22 mouse cellular contexts compared by ENCODE assay signal in genomic region chr1:43152626-43153025, GRCm38 (mm10). TPM values are rescaled to one million over a fixed set of nuclear protein-coding genes. Genes with fewer than 3 reads are reported as not detected.
DNase-seq lines count a peak whose midpoint lies in the region; ATAC-seq lines count a peak whose summit lies in the region.
"Had no signal": no experiment of that assay in that cellular context is flagged by ENCODE, and none has a peak within 500 bp of the region (broad histone marks: within the 10 kb centered on the region; RNA-seq: fewer than 3 reads in every experiment).

No protein-coding gene starts in this region.

- no peak for DNase-seq in heart, postnatal 10 days
- no peak for DNase-seq in lung, postnatal 4 days
- DNase-seq: adrenal gland, adult 2 months; cerebellum, adult 11 months; cerebellum, adult 9-11 months; gastrocnemius, postnatal 10 days; heart, postnatal 14 days; kidney, adult 11 months; left cerebral cortex, postnatal 4 days; liver; lung, postnatal 10 days; right cerebral cortex, postnatal 14 days; thymus, adult 2 months had no signal

- ATAC-seq in heart, embryonic 13.5 days (ENCODE audit: extremely low read depth, insufficient number of reproducible peaks, low FRiP score, low TSS enrichment), result no peak
- 0 out of 2 replicates have a peak, but pooled peaks have one; percentile 34 for ATAC-seq in lung, embryonic 16.5 days (ENCODE audit: low read depth)
- peak; percentile 93 for ATAC-seq in stomach, embryonic 14.5 days (ENCODE audit: insufficient number of reproducible peaks, insufficient read depth, low FRiP score, low read depth)
- no peak for ATAC-seq in frontal cortex, adult (ENCODE audit: low TSS enrichment)
- no peak for ATAC-seq in midbrain, embryonic 16.5 days
- ATAC-seq: forebrain, embryonic 15.5 days had no signal

- H3K27me3 ChIP-seq in heart, embryonic 13.5 days (replicated peaks), result no peaks in the 10 kb centered on the region
- H3K27me3 ChIP-seq in lung, embryonic 16.5 days (ENCODE audit: control insufficient read depth, insufficient read depth, low read depth, low read length), result no peaks in the 10 kb centered on the region
- H3K27me3 ChIP-seq in stomach, embryonic 14.5 days (ENCODE audit: control insufficient read depth, insufficient read depth, low read length), result no peaks in the 10 kb centered on the region
- H3K27me3 ChIP-seq in midbrain, embryonic 16.5 days (ENCODE audit: control insufficient read depth, insufficient read depth, low read depth, low read length), result no peaks in the 10 kb centered on the region
- H3K27me3 ChIP-seq: embryonic facial prominence, embryonic 15.5 days; forebrain, embryonic 15.5 days; hindbrain, embryonic 15.5 days; midbrain, embryonic 12.5 days had no signal

- H3K4me1 ChIP-seq in heart, embryonic 13.5 days, result peaks cover 92% of the 10 kb centered on the region
- H3K4me1 ChIP-seq in lung, embryonic 16.5 days (replicated peaks; ENCODE audit: control insufficient read depth, insufficient read depth, low read length), result no peaks in the 10 kb centered on the region
- peaks cover 29% of the 10 kb centered on the region; the same call in 1 of the 2 replicates for H3K4me1 ChIP-seq in stomach, embryonic 14.5 days (ENCODE audit: control insufficient read depth, insufficient read depth, low read length)
- no peaks in the 10 kb centered on the region for H3K4me1 ChIP-seq in midbrain, embryonic 16.5 days (ENCODE audit: control insufficient read depth, insufficient read depth, low read length)
- H3K4me1 ChIP-seq: embryonic facial prominence, embryonic 15.5 days; forebrain, embryonic 15.5 days; hindbrain, embryonic 15.5 days; midbrain, embryonic 12.5 days had no signal

- H3K9me3 ChIP-seq in heart, embryonic 13.5 days, result 0 out of 2 replicates have a peak, but pooled peaks cover 3% of the 10 kb centered on the region
- H3K9me3 ChIP-seq in lung, embryonic 16.5 days (ENCODE audit: control insufficient read depth, low read length), result no peaks in the 10 kb centered on the region
- no peaks in the 10 kb centered on the region for H3K9me3 ChIP-seq in stomach, embryonic 14.5 days (ENCODE audit: control insufficient read depth, low read depth, low read length)
- no peaks in the 10 kb centered on the region for H3K9me3 ChIP-seq in midbrain, embryonic 16.5 days (replicated peaks; ENCODE audit: control insufficient read depth, low read length, poor library complexity, severe bottlenecking)
- H3K9me3 ChIP-seq: embryonic facial prominence, embryonic 15.5 days; forebrain, embryonic 15.5 days; hindbrain, embryonic 15.5 days; midbrain, embryonic 12.5 days had no signal

- peak overlapping the region; percentile 73; the same call in 1 of the 2 replicates for H3K27ac ChIP-seq in heart, embryonic 13.5 days (replicated peaks)
- H3K27ac ChIP-seq in lung, embryonic 16.5 days (ENCODE audit: low read length), result no peak overlapping the region
- peak overlapping the region; percentile 74; the same call in 1 of the 2 replicates for H3K27ac ChIP-seq in stomach, embryonic 14.5 days (ENCODE audit: low read length)
- no peak overlapping the region for H3K27ac ChIP-seq in midbrain, embryonic 16.5 days (ENCODE audit: low read length)
- H3K27ac ChIP-seq: embryonic facial prominence, embryonic 15.5 days; forebrain, embryonic 15.5 days; hindbrain, embryonic 15.5 days; midbrain, embryonic 12.5 days had no signal

- intact Hi-C loops in heart, postnatal 10 days (cut with DNase I), result no loop called here

- H3K9ac ChIP-seq in heart, embryonic 13.5 days, result no peak overlapping the region
- no peak overlapping the region for H3K9ac ChIP-seq in lung, embryonic 16.5 days (ENCODE audit: low read length)
- no peak overlapping the region for H3K9ac ChIP-seq in stomach, embryonic 14.5 days (replicated peaks; ENCODE audit: low read depth, low read length)
- no peak overlapping the region for H3K9ac ChIP-seq in midbrain, embryonic 16.5 days (ENCODE audit: low read depth, low read length)
- H3K9ac ChIP-seq: embryonic facial prominence, embryonic 15.5 days; forebrain, embryonic 15.5 days; hindbrain, embryonic 15.5 days; midbrain, embryonic 12.5 days had no signal

- no peak overlapping the region for H3K4me2 ChIP-seq in heart, embryonic 13.5 days
- no peak overlapping the region for H3K4me2 ChIP-seq in lung, embryonic 16.5 days (ENCODE audit: low read depth, low read length)
- no peak overlapping the region for H3K4me2 ChIP-seq in stomach, embryonic 14.5 days (replicated peaks; ENCODE audit: low read depth, low read length)
- H3K4me2 ChIP-seq in midbrain, embryonic 16.5 days (ENCODE audit: low read length), result no peak overlapping the region
- H3K4me2 ChIP-seq: embryonic facial prominence, embryonic 15.5 days; forebrain, embryonic 15.5 days; hindbrain, embryonic 15.5 days; midbrain, embryonic 12.5 days had no signal

- no peak overlapping the region for H3K4me3 ChIP-seq in heart, embryonic 13.5 days
- no peak overlapping the region for H3K4me3 ChIP-seq in lung, embryonic 16.5 days (ENCODE audit: low read length)
- no peak overlapping the region for H3K4me3 ChIP-seq in stomach, embryonic 14.5 days (ENCODE audit: low read depth, low read length)
- no peak overlapping the region for H3K4me3 ChIP-seq in midbrain, embryonic 16.5 days (ENCODE audit: low read depth, low read length)
- H3K4me3 ChIP-seq: embryonic facial prominence, embryonic 15.5 days; forebrain, embryonic 15.5 days; hindbrain, embryonic 15.5 days; midbrain, embryonic 12.5 days had no signal

- WGBS in heart, embryonic 13.5 days, result 49% methylated on average over 4 of the region's 4 CpGs
- 50% methylated on average over 4 of the region's 4 CpGs for WGBS in lung, embryonic 16.5 days
- WGBS in stomach, embryonic 14.5 days, result 67% methylated on average over 4 of the region's 4 CpGs
- 91% methylated on average over 4 of the region's 4 CpGs for WGBS in midbrain, embryonic 16.5 days

- peaks cover 71% of the 10 kb centered on the region for H3K36me3 ChIP-seq in heart, embryonic 13.5 days
- no peaks in the 10 kb centered on the region for H3K36me3 ChIP-seq in lung, embryonic 16.5 days (ENCODE audit: control insufficient read depth, insufficient read depth, low read length)
- peaks cover 18% of the 10 kb centered on the region; the same call in 1 of the 2 replicates for H3K36me3 ChIP-seq in stomach, embryonic 14.5 days (ENCODE audit: control insufficient read depth, insufficient read depth, low read length)
- peaks cover 2% of the 10 kb centered on the region; the same call in 1 of the 2 replicates for H3K36me3 ChIP-seq in midbrain, embryonic 16.5 days (ENCODE audit: control insufficient read depth, insufficient read depth, low read length)
- H3K36me3 ChIP-seq: embryonic facial prominence, embryonic 15.5 days; forebrain, embryonic 15.5 days; hindbrain, embryonic 15.5 days; midbrain, embryonic 12.5 days had no signal

RNA-seq across cellular contexts. Expression of gene Fhl2, which starts 44.2 kb away (rescaled TPM):
- 228 and 259 TPM in 2 replicates for polyA plus RNA-seq in heart, embryonic 13.5 days (2015; fragmentation: Nextera tagmentation; extraction: Ambion mirVana)
- total RNA-seq in heart, postnatal 10 days (2021), result 1,000 to 10,000 TPM; 1,415 to 1,605 TPM
- polyA plus RNA-seq in lung, embryonic 16.5 days (2015; fragmentation: Nextera tagmentation; extraction: Ambion mirVana), result 29.7 and 31.2 TPM in 2 replicates
- polyA plus RNA-seq in stomach, embryonic 14.5 days (2014; fragmentation: Nextera tagmentation; extraction: Ambion mirVana), result 97.4 and 105 TPM in 2 replicates
- 22.3 and 26.2 TPM in 2 replicates for polyA plus RNA-seq in midbrain, embryonic 16.5 days (2015; fragmentation: Nextera tagmentation; extraction: Ambion mirVana)

RNA-seq across cellular contexts. Expression of gene AI597479, which starts 54.1 kb away (rescaled TPM):
- polyA plus RNA-seq in heart, embryonic 13.5 days (2015; fragmentation: Nextera tagmentation; extraction: Ambion mirVana), result 20.4 and 21.7 TPM in 2 replicates
- total RNA-seq in heart, postnatal 10 days (2021), result 10 to 100 TPM; 13.0 to 15.3 TPM
- 29.5 and 32.6 TPM in 2 replicates for polyA plus RNA-seq in lung, embryonic 16.5 days (2015; fragmentation: Nextera tagmentation; extraction: Ambion mirVana)
- polyA plus RNA-seq in stomach, embryonic 14.5 days (2014; fragmentation: Nextera tagmentation; extraction: Ambion mirVana), result 26.8 and 28.5 TPM in 2 replicates
- 57.5 and 59.9 TPM in 2 replicates for polyA plus RNA-seq in midbrain, embryonic 16.5 days (2015; fragmentation: Nextera tagmentation; extraction: Ambion mirVana)

RNA-seq across cellular contexts. Expression of gene Tgfbrap1, which starts 54.2 kb away (rescaled TPM):
- polyA plus RNA-seq in heart, embryonic 13.5 days (2015; fragmentation: Nextera tagmentation; extraction: Ambion mirVana), result 6.2 and 7.0 TPM in 2 replicates
- 10 to 100 TPM; 17.0 TPM for total RNA-seq in heart, postnatal 10 days (2021)
- 10.4 and 10.7 TPM in 2 replicates for polyA plus RNA-seq in lung, embryonic 16.5 days (2015; fragmentation: Nextera tagmentation; extraction: Ambion mirVana)
- polyA plus RNA-seq in stomach, embryonic 14.5 days (2014; fragmentation: Nextera tagmentation; extraction: Ambion mirVana), result 14.5 and 15.0 TPM in 2 replicates
- 17.6 and 17.8 TPM in 2 replicates for polyA plus RNA-seq in midbrain, embryonic 16.5 days (2015; fragmentation: Nextera tagmentation; extraction: Ambion mirVana)

Comparison
In these comparisons a context has a peak if more than half of its experiments do, and no peak if none do; other contexts are left out.
1. ATAC-seq: peak in lung, embryonic 16.5 days (single experiment) and stomach, embryonic 14.5 days (single experiment); none in heart, embryonic 13.5 days (single experiment), frontal cortex, adult (single experiment) and midbrain, embryonic 16.5 days (single experiment).
2. H3K27ac ChIP-seq: peak in heart, embryonic 13.5 days (single experiment) and stomach, embryonic 14.5 days (single experiment); none in lung, embryonic 16.5 days (single experiment) and midbrain, embryonic 16.5 days (single experiment).